In the genomic region with DNA sequence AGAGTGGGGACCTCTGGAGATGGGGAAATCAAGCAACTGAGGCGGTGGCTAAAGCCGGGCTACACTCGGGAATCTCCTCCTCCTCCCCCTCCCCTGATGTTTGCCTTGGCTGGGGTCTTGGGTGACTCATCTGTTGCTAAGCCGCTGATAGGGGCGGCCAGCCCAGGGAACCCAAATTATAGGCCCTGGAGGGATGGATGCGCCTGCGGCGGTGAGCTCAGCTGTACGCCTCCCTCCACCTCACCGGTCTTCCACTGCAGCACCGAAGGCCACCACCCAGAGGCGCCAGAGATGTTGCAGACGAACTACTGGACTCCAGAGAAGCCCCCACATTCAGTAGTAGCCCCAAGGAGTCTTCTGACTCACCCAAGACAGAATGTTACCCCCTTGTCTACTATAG, we compare ENCODE assay signal across 10 mouse cellular contexts. TPM values are rescaled to one million over a fixed set of nuclear protein-coding genes. Genes with fewer than 3 reads are reported as not detected.
A peak's percentile ranks its signal among the peaks of the same experiment; 100 is the strongest.
DNase-seq lines count a peak whose midpoint lies in the region; ATAC-seq and TF ChIP-seq lines count a peak whose summit lies in the region.
"Had no signal": no experiment of that assay in that cellular context is flagged by ENCODE, and none has a peak within 500 bp of the region (broad histone marks: within the 10 kb centered on the region; RNA-seq: fewer than 3 reads in every experiment).

No protein-coding gene starts in this region.

- no peak overlapping the region for H3K4me2 ChIP-seq in intestine, embryonic 15.5 days (replicated peaks)
- H3K4me2 ChIP-seq in intestine, embryonic 16.5 days (ENCODE audit: low read depth, low read length), result no peak overlapping the region
- H3K4me2 ChIP-seq: neural tube, embryonic 12.5 days had no signal

- H3K4me3 ChIP-seq in intestine, embryonic 15.5 days (replicated peaks), result no peak overlapping the region
- no peak overlapping the region for H3K4me3 ChIP-seq in intestine, embryonic 16.5 days (ENCODE audit: low read length)
- no peak overlapping the region for H3K4me3 ChIP-seq in thymus, adult 2 months (ENCODE audit: control insufficient read depth, insufficient read depth, low read length)
- H3K4me3 ChIP-seq: neural tube, embryonic 12.5 days had no signal

- 0 out of 2 replicates have a peak, but pooled peaks have one; percentile 23 for ATAC-seq in intestine, embryonic 15.5 days
- no peak for ATAC-seq in intestine, embryonic 16.5 days
- 0 out of 2 replicates have a peak, but pooled peaks have one; percentile 10 for ATAC-seq in common myeloid progenitor, adult 5-6 weeks (replicated peaks; ENCODE audit: low read depth, poor library complexity, severe bottlenecking)

- no peak for TF ChIP-seq CTCF in thymus, adult 2 months (IDR thresholded peaks at IDR 0.05; ENCODE audit: borderline replicate concordance, control insufficient read depth, extremely low read depth, insufficient read depth, low read length, poor library complexity)

- peak; percentile 87 for DNase-seq in 3T3-L1 (ENCODE audit: low read depth, low spot score)
- DNase-seq in heart, postnatal 25 days (ENCODE audit: low spot score), result peak; percentile 57
- DNase-seq in yolk sac, embryonic 10.5 days (ENCODE audit: low spot score), result no peak
- no peak for DNase-seq in thymus, adult 2 months
- DNase-seq in frontal cortex, postnatal 10 days (ENCODE audit: low spot score in 2 of 2), result no peak

- intact Hi-C loops in heart, postnatal 25 days (cut with DNase I), result no loop called here

- no peak for TF ChIP-seq POLR2A in thymus, adult 2 months (IDR thresholded peaks at IDR 0.05; ENCODE audit: control insufficient read depth, extremely low read depth, insufficient read depth, low read length, poor library complexity)

- 5% methylated on average over 13 of the region's 13 CpGs for WGBS in intestine, embryonic 15.5 days
- WGBS in intestine, embryonic 16.5 days, result 8% methylated on average over 13 of the region's 13 CpGs
- 45% methylated on average over 13 of the region's 13 CpGs for WGBS in thymus, adult 2 months

- no peaks in the 10 kb centered on the region for H3K9me3 ChIP-seq in intestine, embryonic 15.5 days
- no peaks in the 10 kb centered on the region for H3K9me3 ChIP-seq in intestine, embryonic 16.5 days (ENCODE audit: control insufficient read depth, low read length)
- H3K9me3 ChIP-seq: neural tube, embryonic 12.5 days had no signal

- H3K27me3 ChIP-seq in intestine, embryonic 15.5 days (replicated peaks), result peaks cover 69% of the 10 kb centered on the region
- H3K27me3 ChIP-seq in intestine, embryonic 16.5 days (replicated peaks; ENCODE audit: control insufficient read depth, insufficient read depth, low read length), result peaks cover 61% of the 10 kb centered on the region
- H3K27me3 ChIP-seq in thymus, adult 2 months (ENCODE audit: control insufficient read depth, insufficient read depth, low read length), result peaks cover 42% of the 10 kb centered on the region

- H3K4me1 ChIP-seq in intestine, embryonic 15.5 days (replicated peaks), result peaks cover 31% of the 10 kb centered on the region
- peaks cover 22% of the 10 kb centered on the region for H3K4me1 ChIP-seq in intestine, embryonic 16.5 days (ENCODE audit: control insufficient read depth, insufficient read depth, low read length)
- peaks cover 23% of the 10 kb centered on the region for H3K4me1 ChIP-seq in thymus, adult 2 months (replicated peaks; ENCODE audit: control insufficient read depth, insufficient read depth, low read length)

- no peak overlapping the region for H3K27ac ChIP-seq in intestine, embryonic 15.5 days
- H3K27ac ChIP-seq in intestine, embryonic 16.5 days (ENCODE audit: low read length), result no peak overlapping the region
- H3K27ac ChIP-seq in thymus, adult 2 months (ENCODE audit: control insufficient read depth, insufficient read depth, low read length), result no peak overlapping the region
- H3K27ac ChIP-seq: neural tube, embryonic 12.5 days had no signal

- no peak overlapping the region for H3K9ac ChIP-seq in intestine, embryonic 15.5 days
- H3K9ac ChIP-seq in intestine, embryonic 16.5 days (ENCODE audit: low read depth, low read length), result no peak overlapping the region
- H3K9ac ChIP-seq: neural tube, embryonic 12.5 days had no signal

- no peaks in the 10 kb centered on the region for H3K36me3 ChIP-seq in intestine, embryonic 15.5 days
- H3K36me3 ChIP-seq in intestine, embryonic 16.5 days (ENCODE audit: control insufficient read depth, insufficient read depth, low read length), result no peaks in the 10 kb centered on the region
- no peaks in the 10 kb centered on the region for H3K36me3 ChIP-seq in thymus, adult 2 months (ENCODE audit: control insufficient read depth, insufficient read depth, low read length)
- H3K36me3 ChIP-seq: neural tube, embryonic 12.5 days had no signal

RNA-seq across cellular contexts. Expression of gene Wnt10b, which starts 2.6 kb away (rescaled TPM):
- not detected in 2 replicates for polyA plus RNA-seq in intestine, embryonic 15.5 days (2015; fragmentation: Nextera tagmentation; extraction: Ambion mirVana)
- polyA plus RNA-seq in intestine, embryonic 16.5 days (2015; fragmentation: Nextera tagmentation; extraction: Ambion mirVana), result 0.09 TPM in 1 of 2 replicates, not detected in the other
- 0.64 TPM in 1 of 2 replicates, not detected in the other for total RNA-seq in common myeloid progenitor, adult 5-6 weeks (2017)
- under 1 TPM; 0.34 to 0.57 TPM for total RNA-seq in heart, postnatal 25 days (2021)
- polyA plus RNA-seq in thymus, adult 2 months (2012; rRNA removed), result 3.4 and 3.9 TPM in 2 replicates

RNA-seq across cellular contexts. Expression of gene Wnt1, which starts 9.1 kb away (rescaled TPM):
- not detected in 2 replicates for polyA plus RNA-seq in intestine, embryonic 15.5 days (2015; fragmentation: Nextera tagmentation; extraction: Ambion mirVana)
- polyA plus RNA-seq in intestine, embryonic 16.5 days (2015; fragmentation: Nextera tagmentation; extraction: Ambion mirVana), result not detected in 2 replicates
- not detected in 2 replicates for total RNA-seq in common myeloid progenitor, adult 5-6 weeks (2017)
- not detected for total RNA-seq in heart, postnatal 25 days (2021)
- polyA plus RNA-seq in thymus, adult 2 months (2012; rRNA removed), result 0.07 and 0.22 TPM in 2 replicates
- total RNA-seq: layer of hippocampus, postnatal 25 days had no signal

RNA-seq across cellular contexts. Expression of gene Arf3, which starts 17.6 kb away (rescaled TPM):
- 39.8 and 43.6 TPM in 2 replicates for polyA plus RNA-seq in intestine, embryonic 15.5 days (2015; fragmentation: Nextera tagmentation; extraction: Ambion mirVana)
- polyA plus RNA-seq in intestine, embryonic 16.5 days (2015; fragmentation: Nextera tagmentation; extraction: Ambion mirVana), result 35.4 and 40.1 TPM in 2 replicates
- 27.0 and 32.8 TPM in 2 replicates for total RNA-seq in common myeloid progenitor, adult 5-6 weeks (2017)
- 10 to 100 TPM; 18.5 to 20.8 TPM for total RNA-seq in heart, postnatal 25 days (2021)
- 165 and 182 TPM in 2 replicates for polyA plus RNA-seq in thymus, adult 2 months (2012; rRNA removed)

RNA-seq across cellular contexts. Expression of gene Ddn, which starts 28.7 kb away (rescaled TPM):
- not detected in 2 replicates for polyA plus RNA-seq in intestine, embryonic 15.5 days (2015; fragmentation: Nextera tagmentation; extraction: Ambion mirVana)
- not detected in 2 replicates for polyA plus RNA-seq in intestine, embryonic 16.5 days (2015; fragmentation: Nextera tagmentation; extraction: Ambion mirVana)
- 0.23 TPM in 1 of 2 replicates, not detected in the other for total RNA-seq in common myeloid progenitor, adult 5-6 weeks (2017)
- total RNA-seq in heart, postnatal 25 days (2021), result under 1 TPM; 0.21 to 0.59 TPM
- polyA plus RNA-seq in thymus, adult 2 months (2012; rRNA removed), result 0.26 and 0.65 TPM in 2 replicates

RNA-seq across cellular contexts. Expression of gene Prkag1, which starts 50.7 kb away (rescaled TPM):
- 88.3 and 89.0 TPM in 2 replicates for polyA plus RNA-seq in intestine, embryonic 15.5 days (2015; fragmentation: Nextera tagmentation; extraction: Ambion mirVana)
- polyA plus RNA-seq in intestine, embryonic 16.5 days (2015; fragmentation: Nextera tagmentation; extraction: Ambion mirVana), result 92.2 and 94.6 TPM in 2 replicates
- 65.2 and 77.8 TPM in 2 replicates for total RNA-seq in common myeloid progenitor, adult 5-6 weeks (2017)
- total RNA-seq in heart, postnatal 25 days (2021), result 100 to 1,000 TPM in 1 of 2 experiments, 10 to 100 TPM in 1; 90.5 to 103 TPM
- polyA plus RNA-seq in thymus, adult 2 months (2012; rRNA removed), result 90.7 and 105 TPM in 2 replicates

Comparison
In these comparisons a context has a peak if more than half of its experiments do, and no peak if none do; other contexts are left out.
1. DNase-seq: peak in 3T3-L1 (single experiment) and heart, postnatal 25 days (single experiment); none in yolk sac, embryonic 10.5 days (single experiment), thymus, adult 2 months (single experiment) and frontal cortex, postnatal 10 days (0 of 2).